Mouse (Mus musculus) olfactory bulb, adult 2 months (tissue): ENCODE results near the gene Kmt5b. TPM values are rescaled to one million over a fixed set of nuclear protein-coding genes. Genes with fewer than 3 reads are reported as not detected.
A peak's percentile ranks its signal among the peaks of the same experiment; 100 is the strongest.

ENCODE experiments used
- H3K27ac ChIP-seq: fragments of 200-500 bp; 2 replicates; pipeline ENCODE4 v1.5.1; 2012; ENCODE audit warnings: low read depth, low read length; ENCODE audit not compliant: insufficient read depth
- H3K4me1 ChIP-seq: fragments of 200-500 bp; 2 replicates; pipeline ENCODE4 v1.6.1; 2012; ENCODE audit warnings: low read length; ENCODE audit not compliant: control insufficient read depth, insufficient read depth
- H3K4me3 ChIP-seq: fragments of 200-500 bp; 2 replicates; pipeline ENCODE4 v1.5.1; 2012; ENCODE audit warnings: mild to moderate bottlenecking, low read depth, low read length, moderate library complexity; ENCODE audit not compliant: insufficient read depth
- CTCF ChIP-seq: fragments of 200-500 bp; IDR thresholded peaks from 2 replicates; pipeline ENCODE4 v1.5.1; 2012; ENCODE audit warnings: low read depth, mild to moderate bottlenecking, low read length, moderate library complexity; ENCODE audit not compliant: insufficient read depth
- POLR2A ChIP-seq: fragments of 200-500 bp; IDR thresholded peaks from 2 replicates; pipeline ENCODE4 v1.6.1; 2012; ENCODE audit warnings: mild to moderate bottlenecking, low read depth, low read length, moderate library complexity; ENCODE audit not compliant: insufficient read depth
- WGBS: fragments of 180-500 bp; shearing (Covaris S2); methylation state at CpG from one replicate; pipeline ENCODE4 v1.1.7; 2018; 5-methylcytosine and 5-hydroxymethylcytosine counted together
- polyA plus RNA-seq: library from polyadenylated mRNA; stranded (reverse); fragments of >200 nt; gene quantifications from 2 replicates; pipeline ENCODE4 v1.2.4, GENCODE M21; 2012; ENCODE audit warnings: low replicate concordance; ENCODE audit not compliant: missing spikeins, insufficient read depth, insufficient read length

The Kmt5b gene
- polyA plus RNA-seq, 1 experiment, result 90.0 TPM

DNA sequence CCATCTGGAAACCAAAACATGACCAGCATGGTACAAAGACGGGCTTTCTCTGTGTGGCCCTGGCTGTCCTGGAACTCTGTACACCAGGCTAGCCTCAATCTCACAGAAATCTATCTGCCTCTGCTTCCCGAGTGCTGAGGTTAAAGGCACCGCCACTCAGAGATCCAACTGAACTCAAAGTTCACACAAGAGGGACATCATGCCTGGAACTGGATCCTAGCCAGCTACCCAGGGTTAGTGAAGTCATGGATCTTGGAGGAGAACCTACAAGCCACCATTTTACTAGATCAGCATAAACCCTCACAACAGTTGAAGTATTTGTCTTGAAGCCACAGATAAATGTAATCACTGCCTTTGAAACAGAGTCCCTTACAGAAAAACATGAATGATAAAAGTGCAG lies 31.2 kb upstream of the Kmt5b start:
- H3K4me3 ChIP-seq, result no peak overlapping the region
- WGBS, result 82% methylated on average over 3 of the region's 3 CpGs
- no peak overlapping the region for H3K27ac ChIP-seq
- H3K4me1 ChIP-seq, result peaks cover 4% of the 10 kb centered on the region
- TF ChIP-seq POLR2A, result no peak
- TF ChIP-seq CTCF, result no peak

DNA sequence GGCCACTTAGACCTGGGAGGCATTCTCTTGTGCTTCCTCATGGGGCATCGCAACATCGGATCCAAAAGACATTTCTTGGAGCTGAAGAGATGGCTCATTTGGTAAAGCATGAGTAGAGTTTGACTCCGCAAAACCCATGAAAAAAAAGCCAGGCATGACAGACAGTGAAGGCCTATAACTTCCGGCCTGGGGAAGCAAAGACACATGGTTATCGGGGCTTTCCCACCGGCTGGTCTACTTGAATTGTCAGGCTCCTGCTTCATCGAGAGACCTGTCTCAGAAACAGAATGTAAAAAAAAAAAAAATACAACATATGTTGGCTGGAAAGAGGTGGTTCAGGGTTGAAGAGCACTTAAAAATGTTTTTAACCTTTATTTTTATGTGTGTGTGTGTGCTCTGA lies 27.6 kb upstream of the Kmt5b start:
- Histone ChIP-seq H3K4me1 (peaks cover 4% of the 10 kb centered on the region), H3K4me3 (no peak overlapping the region), H3K27ac (no peak overlapping the region)
- TF ChIP-seq CTCF, result no peak
- no peak for TF ChIP-seq POLR2A
- 95% methylated on average over 7 of the region's 7 CpGs for WGBS

DNA sequence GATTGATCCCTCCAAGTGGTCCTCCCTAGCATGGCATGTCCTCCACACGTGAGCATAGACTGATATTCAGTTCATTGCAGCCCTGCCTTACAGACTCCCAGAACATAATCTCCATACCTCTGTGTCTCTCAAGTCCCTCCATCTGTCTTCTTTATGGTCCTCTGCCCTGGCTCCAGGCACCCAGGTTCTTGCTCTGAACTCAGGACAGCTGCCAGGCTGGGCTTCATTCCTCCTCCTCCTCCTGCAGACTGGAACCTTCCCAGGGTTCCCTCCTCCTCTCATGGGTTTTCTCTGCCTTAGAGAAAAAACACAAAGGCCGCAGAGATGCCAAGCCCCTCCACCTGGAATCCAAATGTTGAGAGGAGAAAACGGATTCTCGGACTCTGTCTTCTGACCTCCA lies 24.5 kb upstream of the Kmt5b start:
- 42% methylated on average over 4 of the region's 4 CpGs for WGBS
- Histone ChIP-seq H3K27ac (no peak overlapping the region), H3K4me3 (no peak overlapping the region), H3K4me1 (peaks cover 4% of the 10 kb centered on the region)
- TF ChIP-seq CTCF, result no peak
- TF ChIP-seq POLR2A, result no peak

DNA sequence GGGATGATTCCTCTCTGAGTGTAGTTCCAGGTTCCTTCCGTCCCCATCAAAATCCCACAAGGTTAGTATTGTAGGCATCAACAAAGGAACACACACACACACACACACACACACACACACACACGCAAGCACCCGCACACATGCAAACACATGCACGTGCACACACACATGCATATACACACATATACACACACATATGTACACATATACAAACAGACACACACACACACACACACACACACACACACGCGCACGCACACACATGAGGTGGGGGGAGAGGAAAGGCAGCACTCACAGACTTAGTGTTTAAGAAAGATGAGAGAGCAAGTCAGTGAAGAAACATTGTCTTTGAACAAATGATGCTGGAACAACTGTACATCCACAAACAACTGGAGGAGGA lies 23.9 kb upstream of the Kmt5b start:
- WGBS, result 68% methylated on average over 7 of the region's 7 CpGs
- Histone ChIP-seq H3K27ac (no peak overlapping the region), H3K4me3 (no peak overlapping the region), H3K4me1 (peaks cover 3% of the 10 kb centered on the region)
- TF ChIP-seq CTCF, result no peak
- TF ChIP-seq POLR2A, result no peak

DNA sequence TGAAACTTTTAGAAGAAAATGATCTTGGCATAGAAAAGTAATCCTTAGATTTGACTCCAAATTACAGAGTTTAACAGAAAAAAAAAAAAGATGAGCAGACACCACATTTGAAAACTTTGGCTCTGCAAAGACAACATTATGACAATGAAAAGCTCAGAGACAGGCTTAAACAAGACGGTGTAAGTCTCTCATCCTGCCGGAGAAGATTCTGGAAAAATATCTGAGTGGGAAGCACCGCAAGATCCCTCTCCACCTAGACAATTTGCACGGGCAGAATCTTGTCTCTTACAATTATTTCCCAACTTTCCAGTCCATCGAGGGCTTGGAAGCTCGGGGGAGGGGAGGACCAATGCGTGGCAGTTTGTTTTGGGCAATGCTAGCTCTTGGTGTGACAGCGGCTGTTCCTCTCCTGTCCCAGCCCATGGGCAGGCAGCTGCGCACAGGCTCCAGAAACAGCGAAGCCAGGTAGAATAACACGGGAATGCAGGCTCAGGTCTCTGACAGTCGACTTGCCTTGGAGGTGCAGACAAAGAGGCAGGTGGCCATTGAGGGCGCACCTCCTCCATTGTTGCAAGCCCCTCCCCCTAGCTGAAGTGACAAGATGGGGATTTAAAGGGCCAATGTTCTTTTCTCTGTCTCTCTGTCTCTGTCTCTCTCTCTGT lies 23.2 kb upstream of the Kmt5b start:
- peak overlapping the region; percentile 60 for H3K4me3 ChIP-seq
- 3% methylated on average over 13 of the region's 13 CpGs for WGBS

DNA sequence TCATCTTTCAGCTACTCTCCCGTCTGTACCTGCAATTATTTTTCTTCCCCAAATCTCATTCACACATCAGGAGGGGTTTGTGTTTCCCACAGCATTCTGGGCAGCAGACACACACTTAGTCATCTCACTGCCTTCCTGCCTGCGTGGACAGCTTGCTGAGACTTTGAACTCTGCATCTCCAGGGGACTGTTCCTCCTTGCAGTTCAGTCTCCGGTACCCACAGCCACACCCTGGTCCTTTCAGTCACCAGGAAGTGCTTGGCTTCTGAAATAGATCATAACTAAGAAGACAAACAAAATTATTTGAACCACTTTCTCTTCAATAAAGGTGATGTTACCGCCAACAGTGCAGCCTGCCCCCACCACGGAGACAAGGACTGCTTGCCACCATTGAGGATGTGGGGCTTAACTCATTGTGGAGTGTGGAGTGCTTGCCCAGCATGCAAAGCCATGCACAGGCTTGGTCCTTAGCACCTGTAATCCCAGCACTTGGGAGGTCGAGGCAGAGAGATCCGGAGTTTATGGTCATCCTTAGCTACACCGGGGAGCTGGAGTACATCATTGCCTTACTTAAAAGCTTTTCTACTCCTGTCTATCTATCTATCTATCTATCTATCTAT lies 14.5 kb upstream of the Kmt5b start:
- Histone ChIP-seq H3K4me1 (no peaks in the 10 kb centered on the region), H3K4me3 (no peak overlapping the region), H3K27ac (no peak overlapping the region)
- no peak for TF ChIP-seq POLR2A
- no peak for TF ChIP-seq CTCF
- WGBS, result 57% methylated on average over 8 of the region's 8 CpGs

More for the DNA sequence above, 23.2 kb upstream of the Kmt5b start:
- Histone ChIP-seq H3K27ac (peak overlapping the region; percentile 44), H3K4me1 (no peaks in the 10 kb centered on the region)
- TF ChIP-seq CTCF, result no peak
- TF ChIP-seq POLR2A, result peak; percentile 34; the same call in 1 of the 2 replicates

DNA sequence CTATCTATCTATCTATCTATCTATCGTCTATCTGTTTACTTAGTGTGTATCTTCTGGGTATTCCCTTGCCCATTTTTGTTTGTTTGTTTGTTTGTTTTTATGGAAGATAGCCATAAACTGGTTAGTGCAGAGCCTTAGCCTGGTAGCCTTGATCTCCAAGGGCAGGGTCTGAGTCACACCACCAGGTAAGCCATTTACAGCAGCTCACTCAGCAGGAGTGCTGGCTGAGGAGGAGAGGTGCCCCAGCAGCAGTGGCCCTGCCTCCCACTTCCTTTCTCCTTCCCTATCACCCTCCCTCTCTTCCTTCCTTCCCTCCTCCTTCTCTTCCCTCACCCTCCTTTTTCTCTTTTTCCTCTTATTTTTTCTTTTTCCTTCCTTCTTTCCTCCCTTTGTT lies 14.0 kb upstream of the Kmt5b start:
- no peaks in the 10 kb centered on the region for H3K4me1 ChIP-seq
- H3K4me3 ChIP-seq, result no peak overlapping the region
- 94% methylated on average over 1 of the region's 1 CpGs for WGBS
- H3K27ac ChIP-seq, result no peak overlapping the region
- no peak for TF ChIP-seq POLR2A
- no peak for TF ChIP-seq CTCF

DNA sequence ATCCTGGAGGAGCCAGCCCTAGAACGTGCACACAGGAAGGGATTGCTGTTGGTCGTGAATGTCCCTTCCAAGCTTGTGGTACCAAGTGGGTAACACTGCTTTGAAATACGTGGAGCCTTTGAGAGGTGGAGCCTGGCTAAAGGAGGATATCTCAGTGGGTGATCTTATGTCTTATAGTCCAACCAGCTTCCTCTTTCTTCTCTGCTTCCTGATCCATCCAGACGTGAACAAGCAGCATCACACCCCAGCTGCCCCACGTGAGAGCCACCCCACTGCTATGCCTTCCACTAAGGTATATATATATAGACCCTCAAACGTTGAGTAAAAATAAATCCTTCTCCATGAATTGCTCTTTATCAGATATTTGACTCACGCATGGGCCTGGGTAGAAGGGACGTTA lies 13.5 kb upstream of the Kmt5b start:
- H3K4me3 ChIP-seq, result no peak overlapping the region
- no peaks in the 10 kb centered on the region for H3K4me1 ChIP-seq
- TF ChIP-seq CTCF, result no peak
- no peak for TF ChIP-seq POLR2A
- 57% methylated on average over 8 of the region's 8 CpGs for WGBS
- H3K27ac ChIP-seq, result no peak overlapping the region

DNA sequence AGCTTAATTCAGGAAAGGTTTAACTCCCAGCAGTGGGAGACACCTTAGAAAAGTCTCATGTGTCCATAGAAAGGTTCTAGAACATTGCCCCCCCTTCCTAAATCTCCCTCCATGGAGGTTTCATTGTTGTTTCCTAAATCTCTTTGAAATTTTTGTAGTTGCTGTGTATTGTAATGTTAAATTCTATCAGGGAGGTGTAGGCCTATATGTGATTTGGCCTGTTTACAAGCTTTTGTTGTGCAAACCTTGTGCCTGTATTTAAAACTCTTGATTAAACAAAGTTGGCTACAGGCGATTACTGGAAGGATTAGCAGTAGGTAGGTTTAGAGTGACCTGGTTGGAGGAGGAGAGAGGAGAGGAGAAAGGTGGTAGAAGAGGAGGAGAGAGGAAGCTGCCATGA lies 9.4 kb upstream of the Kmt5b start:
- WGBS, result 63% methylated on average over 1 of the region's 1 CpGs
- no peak overlapping the region for H3K27ac ChIP-seq
- no peaks in the 10 kb centered on the region for H3K4me1 ChIP-seq
- TF ChIP-seq CTCF, result no peak
- TF ChIP-seq POLR2A, result no peak
- no peak overlapping the region for H3K4me3 ChIP-seq
